Mouse (Mus musculus): ENCODE measurements around the gene Gm12184.
"Not testable (repeated sequence)": the region's sequence is repeated elsewhere in the genome, so short reads cannot be mapped to it uniquely, and the experiment has no call there.

The Gm12184 gene

GRCm38 (mm10) chr11:48823536-48823972 lies 2.9 kb downstream of the Gm12184 start:
- no peak for DNase-seq (ENCODE audit: low read depth, low spot score)

GRCm38 (mm10) chr11:48822768-48823512 lies 3.5 kb downstream of the Gm12184 start:
- DNase-seq (ENCODE audit: low read depth, low spot score) = no peak

DNA sequence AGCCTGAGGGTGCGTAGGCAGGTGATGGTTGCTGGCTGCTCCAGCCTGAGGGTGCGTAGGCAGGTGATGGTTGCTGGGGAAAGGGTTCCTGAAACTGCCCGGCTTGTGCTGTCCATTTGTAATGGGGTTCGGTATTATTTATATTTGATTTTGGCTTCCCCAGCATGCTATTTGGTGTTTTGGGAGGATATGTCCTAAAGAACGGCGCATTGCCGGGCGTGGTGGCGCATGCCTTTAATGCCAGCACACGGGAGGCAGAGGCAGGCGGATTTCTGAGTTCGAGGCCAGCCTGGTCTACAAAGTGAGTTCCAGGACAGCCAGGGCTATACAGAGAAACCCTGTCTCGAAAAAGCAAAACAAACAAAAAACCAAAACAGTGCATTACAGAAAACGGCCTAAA lies 5.2 kb downstream of the Gm12184 start:
- not testable (repeated sequence) for DNase-seq (ENCODE audit: low read depth, low spot score)

GRCm38 (mm10) chr11:48820308-48820674 lies 6.2 kb downstream of the Gm12184 start:
- no peak for DNase-seq (ENCODE audit: low read depth, low spot score)

DNA sequence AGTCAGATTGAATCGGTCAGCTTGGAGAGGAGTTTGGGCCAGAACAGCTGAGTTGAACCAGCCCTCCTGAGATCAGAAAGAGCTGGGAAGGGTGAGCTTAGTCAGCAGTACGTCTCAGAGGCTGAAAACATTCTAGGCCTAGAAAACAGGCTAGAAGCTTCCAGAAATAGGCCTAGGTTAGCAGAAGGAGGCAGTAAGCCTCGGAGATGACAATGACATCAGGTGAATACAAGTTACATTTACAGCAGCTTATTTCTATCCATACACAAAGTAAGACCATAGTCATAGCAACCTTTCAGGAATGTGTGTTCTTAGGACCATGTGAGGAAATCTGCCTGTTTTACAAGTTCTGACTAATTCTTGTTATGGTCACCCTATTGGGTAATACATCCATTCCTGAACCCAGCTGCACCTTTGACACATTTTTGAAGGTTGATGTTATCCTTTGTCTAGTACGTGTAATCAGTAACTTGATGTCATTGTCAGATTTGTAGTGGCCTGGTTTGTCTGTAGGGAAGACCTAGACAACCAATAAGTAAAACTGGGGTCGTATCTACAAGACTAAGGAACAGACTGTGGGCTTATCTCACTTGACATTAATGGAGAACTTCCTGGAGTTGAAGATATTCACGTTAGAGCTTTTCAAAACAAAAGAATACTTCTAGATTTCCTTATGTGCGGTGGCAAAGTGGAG lies 6.7 kb downstream of the Gm12184 start:
- DNase-seq (ENCODE audit: low read depth, low spot score) = no peak

DNA sequence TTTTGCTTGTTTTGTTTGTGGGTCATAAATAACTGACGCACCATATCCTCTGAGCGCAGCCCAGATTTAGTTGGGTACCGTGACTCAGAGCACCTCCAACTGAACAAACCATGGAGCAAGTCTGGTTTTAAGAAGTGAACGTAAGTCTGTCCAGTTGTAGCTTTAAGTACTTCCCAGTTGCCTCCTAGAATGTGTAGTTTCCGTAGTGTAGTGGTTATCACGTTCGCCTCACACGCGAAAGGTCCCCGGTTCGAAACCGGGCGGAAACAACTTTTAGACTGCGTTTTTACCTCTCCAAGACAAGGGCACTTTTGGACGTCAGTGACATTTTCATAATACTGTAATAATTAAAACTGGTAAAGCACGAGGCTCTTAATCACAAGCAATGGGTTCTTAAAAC lies 8.1 kb downstream of the Gm12184 start:
- DNase-seq (ENCODE audit: low read depth, low spot score) = peak; percentile 88

DNA sequence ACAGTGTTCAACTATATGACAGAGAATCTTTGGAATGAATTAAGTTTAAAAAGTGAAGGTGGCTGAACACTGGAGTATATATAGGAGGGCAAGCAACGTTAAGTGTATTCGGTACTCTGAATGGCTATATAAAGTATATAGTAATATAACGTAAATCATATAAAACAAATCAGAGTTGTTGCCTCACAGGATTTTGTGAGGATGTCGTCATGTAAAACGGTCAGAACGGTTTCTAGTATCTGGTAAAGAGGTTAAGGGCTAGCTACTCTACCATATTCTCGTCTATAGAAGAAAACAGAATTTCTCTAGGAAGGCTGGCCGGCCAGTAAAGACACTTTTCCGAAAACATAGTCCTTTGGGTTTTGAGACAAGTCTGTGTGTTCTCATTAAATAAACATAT lies 8.7 kb downstream of the Gm12184 start:
- DNase-seq (ENCODE audit: low read depth, low spot score) = no peak

DNA sequence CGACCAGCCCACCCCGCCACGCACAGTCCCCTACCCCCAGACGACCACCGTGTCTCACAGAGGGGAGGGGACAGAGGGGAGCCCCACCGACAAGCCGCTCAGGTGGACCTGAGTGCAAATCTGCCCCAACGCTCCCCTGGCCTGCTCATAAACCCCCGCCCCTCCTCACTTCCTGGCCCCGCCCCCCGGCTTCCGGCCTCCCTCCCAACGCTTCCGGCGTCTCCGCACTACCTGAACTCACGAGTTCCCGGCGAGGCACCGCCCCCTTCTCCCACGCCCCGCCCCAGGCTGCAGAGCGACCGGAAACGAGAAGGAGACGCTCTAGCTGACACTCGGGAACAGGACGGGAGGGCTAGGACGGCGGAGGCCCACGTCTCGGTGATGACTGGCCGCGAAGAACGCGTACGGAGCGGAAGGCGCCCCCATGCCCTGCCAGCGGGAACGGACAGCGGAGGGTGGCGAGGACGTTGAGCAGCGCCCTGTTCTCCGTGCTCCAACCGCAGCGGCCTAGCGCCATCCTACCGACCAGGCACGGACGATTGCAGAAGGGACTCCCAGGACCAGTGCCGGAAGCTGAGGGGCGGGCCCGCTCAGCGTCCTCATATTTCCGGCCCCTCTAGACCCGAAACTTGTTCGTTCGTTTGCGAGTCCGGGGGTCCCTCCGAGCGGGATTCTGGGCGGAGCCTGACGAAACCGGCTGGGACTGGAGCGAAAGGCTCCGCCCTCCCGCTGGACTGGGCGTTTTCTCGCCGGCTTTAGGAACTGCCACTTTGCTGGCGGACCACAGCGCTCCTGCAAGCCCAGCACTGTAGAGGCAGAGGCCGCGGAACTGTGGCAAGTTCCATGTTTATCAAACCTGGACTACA lies 9.4 kb downstream of the Gm12184 start, which contains the start of gene Trim41:
TSS of gene Trim41 (minus strand) at position 554 of the 866 bp plus-strand sequence.
- peak; percentile 99 for DNase-seq (ENCODE audit: low read depth, low spot score)

- no peak for DNase-seq (ENCODE audit: low read depth, low spot score)
Observed at GRCm38 (mm10) chr11:48816281-48816781, 10.1 kb downstream of the Gm12184 start.

GRCm38 (mm10) chr11:48815851-48816250 lies 10.6 kb downstream of the Gm12184 start:
- DNase-seq (ENCODE audit: low read depth, low spot score) = no peak

- DNase-seq (ENCODE audit: low read depth, low spot score) = no peak
Observed at GRCm38 (mm10) chr11:48813782-48814181, 12.7 kb downstream of the Gm12184 start.

- no peak for DNase-seq (ENCODE audit: low read depth, low spot score)
Observed at GRCm38 (mm10) chr11:48810142-48810541, 16.3 kb downstream of the Gm12184 start.

GRCm38 (mm10) chr11:48809434-48809830 lies 17.0 kb downstream of the Gm12184 start:
- DNase-seq (ENCODE audit: low read depth, low spot score) = no peak

- no peak for DNase-seq (ENCODE audit: low read depth, low spot score)
Observed at GRCm38 (mm10) chr11:48808737-48809433, 17.6 kb downstream of the Gm12184 start.

- no peak for DNase-seq (ENCODE audit: low read depth, low spot score)
Observed at GRCm38 (mm10) chr11:48808304-48808646, 18.2 kb downstream of the Gm12184 start.

GRCm38 (mm10) chr11:48807563-48808303 lies 18.7 kb downstream of the Gm12184 start:
- DNase-seq (ENCODE audit: low read depth, low spot score) = no peak

DNA sequence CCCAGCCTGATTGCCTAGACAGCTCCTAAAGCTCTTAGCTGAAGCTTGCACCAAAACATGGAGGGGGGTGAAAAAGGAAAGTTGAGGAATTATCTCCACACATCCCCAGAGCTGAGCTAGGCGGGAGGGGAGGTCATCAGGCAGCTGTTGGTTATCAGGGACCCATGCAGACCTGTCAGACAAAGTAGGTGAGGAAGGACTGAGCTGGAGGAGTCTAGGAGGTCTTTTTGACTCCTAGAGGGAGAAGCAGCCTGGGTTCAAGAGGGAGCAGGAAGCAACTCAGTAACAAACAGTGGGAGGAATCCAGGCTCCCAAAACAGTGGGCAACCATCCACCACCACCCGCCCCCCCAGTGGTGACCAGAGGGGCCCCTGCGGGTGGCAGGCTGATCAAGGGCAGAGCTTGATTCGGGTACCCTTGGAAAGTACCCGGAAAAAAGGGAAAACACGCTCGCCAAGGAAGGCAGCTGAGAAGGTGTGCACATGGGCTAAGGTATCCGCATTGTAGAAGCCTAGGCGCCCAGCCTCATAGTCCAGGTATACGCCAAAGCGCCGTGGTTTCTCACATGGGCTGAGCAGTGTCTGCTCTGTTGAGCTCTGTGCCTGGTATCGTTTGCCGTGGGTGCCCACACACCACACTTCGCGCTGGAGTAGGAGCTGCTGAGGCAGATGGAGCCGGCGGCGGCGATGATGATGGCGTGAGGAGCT lies 19.4 kb downstream of the Gm12184 start:
- no peak for DNase-seq (ENCODE audit: low read depth, low spot score)

DNA sequence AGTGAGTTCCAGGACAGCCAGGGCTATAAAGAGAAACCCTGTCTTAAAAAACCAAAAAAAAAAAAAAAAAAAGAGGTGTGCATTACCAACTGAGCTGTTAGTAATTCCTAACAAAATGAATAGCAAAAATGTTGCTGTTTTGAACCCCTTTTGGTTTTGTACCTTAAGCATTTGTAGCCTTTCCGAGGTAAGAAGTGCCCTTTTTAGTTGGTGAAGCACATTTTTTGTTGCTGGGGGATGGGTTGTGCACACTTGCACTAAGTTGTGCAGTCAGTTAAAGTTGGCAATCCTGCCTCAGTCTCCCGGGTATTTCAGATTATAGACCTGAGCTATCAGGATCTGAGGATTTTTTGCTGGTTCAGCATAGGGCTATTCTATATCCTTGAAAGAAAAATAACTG lies 21.5 kb downstream of the Gm12184 start:
- DNase-seq (ENCODE audit: low read depth, low spot score) = no peak

GRCm38 (mm10) chr11:48803988-48804387 lies 22.5 kb downstream of the Gm12184 start:
- no peak for DNase-seq (ENCODE audit: low read depth, low spot score)

Data from retina, postnatal 7 days (tissue).